Mouse (Mus musculus) myocyte (in vitro differentiated cells): ENCODE results near the gene Xirp2.

Experiments
- E2F4 ChIP-seq: IDR thresholded peaks from one replicate; pipeline ENCODE4 v1.6.1; 2011; ENCODE audit warnings: mild to moderate bottlenecking, control low read depth, moderate library complexity; ENCODE audit not compliant: insufficient read depth
- MYOG ChIP-seq, 3 experiments: IDR thresholded peaks; one replicate each; pipeline ENCODE4 v1.6.1; 2011; ENCODE audit warnings: control low read depth in 2 of 3, low read depth in 2 of 3, mild to moderate bottlenecking in 2 of 3; ENCODE audit not compliant: insufficient read length in 2 of 3, control insufficient read depth in 1 of 3, insufficient read depth in 1 of 3
- POLR2A ChIP-seq: IDR thresholded peaks from one replicate; pipeline ENCODE4 v1.6.1; 2011; ENCODE audit warnings: low read depth, mild to moderate bottlenecking, control low read depth, moderate library complexity; ENCODE audit not compliant: insufficient read length
- TCF12 ChIP-seq: IDR thresholded peaks from one replicate; pipeline ENCODE4 v1.6.1; 2011; ENCODE audit warnings: mild to moderate bottlenecking, control low read depth; ENCODE audit not compliant: poor library complexity, insufficient read depth, severe bottlenecking
- USF1 ChIP-seq: IDR thresholded peaks from one replicate; pipeline ENCODE4 v1.6.1; 2011; ENCODE audit warnings: low read depth, mild to moderate bottlenecking, control low read depth, moderate library complexity

DNA sequence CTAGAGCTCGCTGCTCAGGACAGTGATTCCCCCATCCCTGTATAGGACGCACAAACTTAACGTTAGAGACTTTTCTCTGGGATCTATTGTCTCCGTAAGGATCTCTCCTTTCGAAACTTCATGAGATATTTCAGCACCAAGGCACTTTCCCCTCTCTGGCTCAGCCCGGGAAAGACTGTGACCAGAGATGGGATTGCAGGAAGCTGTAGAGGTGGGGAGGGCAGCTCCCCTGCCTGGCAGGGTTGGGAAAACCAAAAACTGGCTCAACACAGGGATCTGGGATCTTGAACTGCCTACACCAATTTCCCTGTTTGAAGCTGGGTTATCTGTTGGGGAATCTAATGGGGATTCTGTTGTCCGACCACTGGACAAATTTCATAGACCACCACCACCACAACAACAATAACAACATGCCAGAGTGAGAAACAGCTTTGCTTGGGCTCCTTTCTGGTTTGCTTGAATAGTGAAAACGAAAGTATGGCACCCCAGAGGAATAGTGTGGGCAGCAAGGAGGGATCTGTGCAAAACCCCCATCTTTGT, 121.4 kb downstream of the Xirp2 start:
- TF ChIP-seq POLR2A (no peak), USF1 (no peak), TCF12 (no peak), E2F4 (no peak), MYOG (IDR thresholded peaks at IDR 0.05; ENCODE audit: control insufficient read depth in 1 of 3, insufficient read depth in 1 of 3, insufficient read length in 2 of 3, low read depth in 2 of 3) (no peak)
